In the genomic region with DNA sequence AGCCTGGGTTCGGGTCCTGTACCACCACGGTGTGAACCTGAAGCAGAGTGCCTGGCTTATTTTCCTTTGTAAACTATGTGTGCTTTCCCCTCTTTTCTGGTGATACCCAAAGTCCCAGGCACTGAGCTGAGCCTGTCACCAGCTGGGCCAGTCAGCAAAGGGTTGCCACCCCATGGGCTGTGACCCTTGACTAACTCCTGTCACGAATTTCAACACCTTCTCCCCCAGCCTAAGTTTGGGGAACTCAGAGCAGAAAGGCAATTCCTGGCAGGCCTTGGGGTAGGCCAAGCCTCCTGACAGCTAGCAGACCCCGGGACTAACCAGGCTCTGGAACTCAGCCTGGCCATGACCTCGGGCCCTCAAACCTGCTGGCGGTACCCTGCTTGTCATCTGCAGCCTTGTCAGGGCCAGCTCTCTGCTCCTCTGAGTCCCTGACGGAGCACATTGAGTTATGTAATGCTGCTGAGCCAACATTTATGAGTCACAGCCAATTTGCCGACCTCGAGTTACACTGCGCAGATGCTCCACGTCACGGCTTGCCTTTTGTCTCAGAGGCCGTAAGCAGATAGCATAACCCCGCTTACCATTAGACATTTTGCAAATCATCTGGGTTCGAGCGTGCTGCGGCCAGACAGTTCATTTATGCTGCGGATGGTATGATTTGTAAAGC, we compare ENCODE assay signal across 9 mouse cellular contexts.
DNase-seq lines count a peak whose midpoint lies in the region; ATAC-seq lines count a peak whose summit lies in the region.
"Had no signal": no experiment of that assay in that cellular context is flagged by ENCODE, and none has a peak within 500 bp of the region (broad histone marks: within the 10 kb centered on the region; RNA-seq: fewer than 3 reads in every experiment).

No protein-coding gene starts in this region.

- H3K4me2 ChIP-seq in forebrain, embryonic 11.5 days (ENCODE audit: low read depth, low read length, severe bottlenecking) = no peak overlapping the region
- no peak overlapping the region for H3K4me2 ChIP-seq in forebrain, embryonic 15.5 days (replicated peaks)
- no peak overlapping the region for H3K4me2 ChIP-seq in neural tube, embryonic 12.5 days (replicated peaks)
- H3K4me2 ChIP-seq: midbrain, embryonic 12.5 days had no signal

- intact Hi-C loops in heart, postnatal 25 days (cut with DNase I) = no loop called here

- H3K9ac ChIP-seq in forebrain, embryonic 11.5 days (ENCODE audit: low read length) = no peak overlapping the region
- no peak overlapping the region for H3K9ac ChIP-seq in forebrain, embryonic 15.5 days (replicated peaks)
- H3K9ac ChIP-seq in neural tube, embryonic 12.5 days = no peak overlapping the region
- H3K9ac ChIP-seq: midbrain, embryonic 12.5 days had no signal

- H3K27me3 ChIP-seq in forebrain, embryonic 11.5 days (ENCODE audit: control insufficient read depth, insufficient read depth, low read length) = no peaks in the 10 kb centered on the region
- H3K27me3 ChIP-seq in forebrain, embryonic 15.5 days = no peaks in the 10 kb centered on the region
- no peaks in the 10 kb centered on the region for H3K27me3 ChIP-seq in neural tube, embryonic 12.5 days (replicated peaks)

- H3K4me3 ChIP-seq in forebrain, embryonic 11.5 days (ENCODE audit: low read depth, low read length) = no peak overlapping the region
- no peak overlapping the region for H3K4me3 ChIP-seq in forebrain, embryonic 15.5 days
- H3K4me3 ChIP-seq in neural tube, embryonic 12.5 days = no peak overlapping the region
- H3K4me3 ChIP-seq: midbrain, embryonic 12.5 days had no signal

- no peaks in the 10 kb centered on the region for H3K36me3 ChIP-seq in forebrain, embryonic 11.5 days (ENCODE audit: control insufficient read depth, insufficient read depth, low read length)
- H3K36me3 ChIP-seq in forebrain, embryonic 15.5 days = no peaks in the 10 kb centered on the region
- H3K36me3 ChIP-seq in neural tube, embryonic 12.5 days = no peaks in the 10 kb centered on the region
- H3K36me3 ChIP-seq: midbrain, embryonic 12.5 days had no signal

- no peak overlapping the region for H3K27ac ChIP-seq in forebrain, embryonic 11.5 days (ENCODE audit: low read depth, low read length)
- no peak overlapping the region for H3K27ac ChIP-seq in forebrain, embryonic 15.5 days (replicated peaks)
- no peak overlapping the region; the same call in 1 of the 2 replicates for H3K27ac ChIP-seq in neural tube, embryonic 12.5 days
- H3K27ac ChIP-seq: midbrain, embryonic 12.5 days had no signal

- ATAC-seq in forebrain, embryonic 11.5 days (replicated peaks; ENCODE audit: low FRiP score) = no peak
- ATAC-seq in forebrain, embryonic 15.5 days (replicated peaks) = no peak
- peak; percentile 53 for ATAC-seq in neural tube, embryonic 12.5 days (ENCODE audit: low FRiP score, low read depth)

- DNase-seq in forebrain, embryonic 11.5 days (ENCODE audit: low spot score) = peak; percentile 32
- DNase-seq in MN1 (ENCODE audit: low spot score) = peak; percentile 94
- peak; percentile 59 for DNase-seq in embryo, embryonic 10.5 days (ENCODE audit: low spot score)
- peak; percentile 36 for DNase-seq in heart, postnatal 25 days (ENCODE audit: low spot score)
- DNase-seq in left cerebral cortex, adult 9 months (ENCODE audit: low spot score in 2 of 2) = peak; percentile 61 to 64
- no peak for DNase-seq in c-Kit-positive CD71-positive TER-119-positive erythroid progenitor cells, embryonic 14.5 days (ENCODE audit: low spot score)

- H3K4me1 ChIP-seq in forebrain, embryonic 11.5 days (replicated peaks; ENCODE audit: control insufficient read depth, insufficient read depth, low read length) = no peaks in the 10 kb centered on the region
- peaks cover 14% of the 10 kb centered on the region for H3K4me1 ChIP-seq in forebrain, embryonic 15.5 days
- peaks cover 4% of the 10 kb centered on the region; the same call in 1 of the 2 replicates for H3K4me1 ChIP-seq in neural tube, embryonic 12.5 days
- H3K4me1 ChIP-seq: midbrain, embryonic 12.5 days had no signal

- H3K9me3 ChIP-seq in forebrain, embryonic 11.5 days (ENCODE audit: control insufficient read depth, low read length) = no peaks in the 10 kb centered on the region
- no peaks in the 10 kb centered on the region for H3K9me3 ChIP-seq in forebrain, embryonic 15.5 days
- no peaks in the 10 kb centered on the region for H3K9me3 ChIP-seq in neural tube, embryonic 12.5 days
- H3K9me3 ChIP-seq: midbrain, embryonic 12.5 days had no signal

- WGBS in forebrain, embryonic 11.5 days = 89% methylated on average over 18 of the region's 18 CpGs
- 80% methylated on average over 18 of the region's 18 CpGs for WGBS in forebrain, embryonic 15.5 days
- 66% methylated on average over 18 of the region's 18 CpGs for WGBS in neural tube, embryonic 12.5 days
